Mouse (Mus musculus) stomach, embryonic 14.5 days (tissue): Measurements from ENCODE around the gene Klhdc8b. TPM values are rescaled to one million over a fixed set of nuclear protein-coding genes. Genes with fewer than 3 reads are reported as not detected.
A peak's percentile ranks its signal among the peaks of the same experiment; 100 is the strongest.

Experiments
- ATAC-seq: fragments of 200-750 bp; cut with Nextera tagmentation; 2 replicates; pipeline ENCODE4 v1.8.0; 2017; ENCODE audit warnings: low read depth, moderate TSS enrichment; ENCODE audit not compliant: insufficient number of reproducible peaks, insufficient read depth, low FRiP score
- H3K27ac ChIP-seq: fragments of 300-500 bp; sonication (generic); 2 replicates; pipeline ENCODE4 v1.5.1; 2014; ENCODE audit warnings: mild to moderate bottlenecking, low read length, moderate library complexity, mixed read lengths
- H3K27me3 ChIP-seq: fragments of 300-500 bp; sonication (generic); 2 replicates; pipeline ENCODE4 v1.6.1; 2014; ENCODE audit warnings: low read length, control low read depth, mixed read lengths; ENCODE audit not compliant: control insufficient read depth, insufficient read depth
- H3K36me3 ChIP-seq: fragments of 300-500 bp; sonication (generic); 2 replicates; pipeline ENCODE4 v1.6.1; 2014; ENCODE audit warnings: mild to moderate bottlenecking, control low read depth, low read length, moderate library complexity, mixed read lengths; ENCODE audit not compliant: control insufficient read depth, insufficient read depth
- H3K4me1 ChIP-seq: fragments of 300-500 bp; sonication (generic); 2 replicates; pipeline ENCODE4 v1.6.1; 2014; ENCODE audit warnings: low read length, control low read depth, mixed read lengths; ENCODE audit not compliant: control insufficient read depth, insufficient read depth
- H3K4me2 ChIP-seq: fragments of 300-500 bp; sonication (generic); replicated peaks from 2 replicates; pipeline ENCODE4 v1.6.1; 2014; ENCODE audit warnings: low read depth, low read length, control low read depth
- H3K4me3 ChIP-seq: fragments of 300-500 bp; sonication (generic); 2 replicates; pipeline ENCODE4 v1.5.1; 2014; ENCODE audit warnings: low read depth, low read length, control low read depth
- H3K9ac ChIP-seq: fragments of 300-500 bp; sonication (generic); replicated peaks from 2 replicates; pipeline ENCODE4 v1.6.1; 2014; ENCODE audit warnings: low read depth, mild to moderate bottlenecking, control low read depth, low read length, moderate library complexity, mixed read lengths
- H3K9me3 ChIP-seq: fragments of 300-500 bp; sonication (generic); 2 replicates; pipeline ENCODE4 v1.6.1; 2016; ENCODE audit warnings: low read depth, low read length, control low read depth; ENCODE audit not compliant: control insufficient read depth
- WGBS: fragments of 180-500 bp; shearing (Covaris S2); extraction: QIAGEN DNeasy Blood & Tissue Kit; methylation state at CpG from one replicate; pipeline ENCODE4 v1.1.7; 2014; 5-methylcytosine and 5-hydroxymethylcytosine counted together
- polyA plus RNA-seq: library from polyadenylated mRNA; unstranded; fragments of >200 nt; fragmentation: Nextera tagmentation; extraction: Ambion mirVana; gene quantifications from 2 replicates; pipeline ENCODE4 v1.2.1, GENCODE M21; 2014

Gene Klhdc8b
- polyA plus RNA-seq = 64.0 and 64.9 TPM in 2 replicates

GRCm38 (mm10) chr9:108461181-108461631, at the start of gene Klhdc8b:
Gene Klhdc8b (minus strand): TSS chr9:108461581.
- 23% methylated on average over 11 of the region's 11 CpGs for WGBS
- Histone ChIP-seq H3K4me3 (peak within 1 kb of the TSS; percentile 94), H3K27me3 (no peaks in the 10 kb centered on the region), H3K36me3 (peaks cover 26% of the 10 kb centered on the region), H3K9ac (peak within 1 kb of the TSS; percentile 90), H3K4me2 (peak within 1 kb of the TSS; percentile 68), H3K4me1 (peaks cover 18% of the 10 kb centered on the region; the same call in 1 of the 2 replicates), H3K27ac (peak within 1 kb of the TSS; percentile 96), H3K9me3 (no peaks in the 10 kb centered on the region)
- ATAC-seq = no peak

- H3K4me3 ChIP-seq = peak overlapping the region; percentile 57
- peaks cover 8% of the 10 kb centered on the region for H3K4me1 ChIP-seq
- no peaks in the 10 kb centered on the region for H3K27me3 ChIP-seq
- H3K27ac ChIP-seq = no peak overlapping the region
- H3K9ac ChIP-seq = peak overlapping the region; percentile 81
- no peak for ATAC-seq
- peaks cover 43% of the 10 kb centered on the region for H3K36me3 ChIP-seq
- H3K9me3 ChIP-seq = no peaks in the 10 kb centered on the region
- 84% methylated on average over 7 of the region's 7 CpGs for WGBS
- peak overlapping the region; percentile 87 for H3K4me2 ChIP-seq
Measured at GRCm38 (mm10) chr9:108508776-108509175, 47.4 kb upstream of the Klhdc8b start.

GRCm38 (mm10) chr9:108507619-108508434, 46.4 kb upstream of the Klhdc8b start, which contains the start of gene Qars:
Gene Qars (plus strand): TSS chr9:108507706.
- WGBS = under 1% methylated on average over 37 of the region's 37 CpGs
- Histone ChIP-seq H3K9me3 (no peaks in the 10 kb centered on the region), H3K27me3 (no peaks in the 10 kb centered on the region), H3K27ac (peak within 1 kb of the TSS; percentile 61), H3K36me3 (peaks cover 34% of the 10 kb centered on the region), H3K4me2 (peak within 1 kb of the TSS; percentile 87), H3K9ac (peak within 1 kb of the TSS; percentile 81), H3K4me1 (peaks cover 8% of the 10 kb centered on the region), H3K4me3 (peak within 1 kb of the TSS; percentile 57)
- ATAC-seq = peak; percentile 96

- Histone ChIP-seq H3K36me3 (peaks cover 32% of the 10 kb centered on the region), H3K9me3 (no peaks in the 10 kb centered on the region), H3K4me3 (peak overlapping the region; percentile 57; the same call in 1 of the 2 replicates), H3K9ac (no peak overlapping the region), H3K4me1 (peaks cover 8% of the 10 kb centered on the region), H3K27me3 (no peaks in the 10 kb centered on the region), H3K27ac (peak overlapping the region; percentile 61; the same call in 1 of the 2 replicates), H3K4me2 (peak overlapping the region; percentile 87)
- no peak for ATAC-seq
- 84% methylated on average over 7 of the region's 7 CpGs for WGBS
Measured at GRCm38 (mm10) chr9:108506901-108507300, 45.5 kb upstream of the Klhdc8b start.

- Histone ChIP-seq H3K4me2 (no peak overlapping the region), H3K9ac (no peak overlapping the region), H3K4me1 (no peaks in the 10 kb centered on the region), H3K27ac (no peak overlapping the region), H3K27me3 (no peaks in the 10 kb centered on the region), H3K9me3 (no peaks in the 10 kb centered on the region), H3K4me3 (no peak overlapping the region), H3K36me3 (peaks cover 77% of the 10 kb centered on the region)
- 93% methylated on average over 15 of the region's 15 CpGs for WGBS
- no peak for ATAC-seq
Measured at GRCm38 (mm10) chr9:108499943-108500342, 38.6 kb upstream of the Klhdc8b start.

- no peaks in the 10 kb centered on the region for H3K27me3 ChIP-seq
- H3K4me1 ChIP-seq = no peaks in the 10 kb centered on the region
- 94% methylated on average over 7 of the region's 7 CpGs for WGBS
- H3K4me2 ChIP-seq = no peak overlapping the region
- H3K4me3 ChIP-seq = no peak overlapping the region
- no peak for ATAC-seq
- H3K9ac ChIP-seq = no peak overlapping the region
- no peak overlapping the region for H3K27ac ChIP-seq
- H3K9me3 ChIP-seq = no peaks in the 10 kb centered on the region
- peaks cover 84% of the 10 kb centered on the region for H3K36me3 ChIP-seq
Measured at GRCm38 (mm10) chr9:108499231-108499630, 37.9 kb upstream of the Klhdc8b start.

GRCm38 (mm10) chr9:108494905-108495304, 33.5 kb upstream of the Klhdc8b start:
- no peaks in the 10 kb centered on the region for H3K27me3 ChIP-seq
- no peak overlapping the region for H3K9ac ChIP-seq
- ATAC-seq = no peak
- H3K4me2 ChIP-seq = no peak overlapping the region
- no peaks in the 10 kb centered on the region for H3K9me3 ChIP-seq
- H3K4me1 ChIP-seq = peaks cover 10% of the 10 kb centered on the region; the same call in 1 of the 2 replicates
- H3K36me3 ChIP-seq = peaks cover 76% of the 10 kb centered on the region
- no peak overlapping the region for H3K4me3 ChIP-seq
- WGBS = 85% methylated on average over 10 of the region's 10 CpGs
- no peak overlapping the region for H3K27ac ChIP-seq

GRCm38 (mm10) chr9:108494146-108494825, 32.9 kb upstream of the Klhdc8b start:
- Histone ChIP-seq H3K9me3 (no peaks in the 10 kb centered on the region), H3K9ac (no peak overlapping the region), H3K4me1 (peaks cover 13% of the 10 kb centered on the region; the same call in 1 of the 2 replicates), H3K27me3 (no peaks in the 10 kb centered on the region), H3K27ac (no peak overlapping the region), H3K36me3 (peaks cover 76% of the 10 kb centered on the region), H3K4me3 (no peak overlapping the region), H3K4me2 (no peak overlapping the region)
- no peak for ATAC-seq
- 94% methylated on average over 19 of the region's 19 CpGs for WGBS
